Mouse (Mus musculus) bone marrow macrophage, adult 2 months (primary cell): ENCODE measurements around the gene Gabpb1.
"Not testable (repeated sequence)": the region's sequence is repeated elsewhere in the genome, so short reads cannot be mapped to it uniquely, and the experiment has no call there.

Experiments
- CTCF ChIP-seq: IDR thresholded peaks from 2 replicates; pipeline ENCODE4 v1.5.1; 2012; ENCODE audit warnings: low read depth, mild to moderate bottlenecking, low read length, moderate library complexity
- POLR2A ChIP-seq: IDR thresholded peaks from 2 replicates; pipeline ENCODE4 v1.6.1; 2012; ENCODE audit warnings: mild to moderate bottlenecking, low read depth, low read length, borderline replicate concordance

GRCm38 (mm10) chr2:126609600-126609999 lies 66.5 kb downstream of the Gabpb1 start:
- not testable (repeated sequence) for TF ChIP-seq POLR2A, CTCF
